Mouse (Mus musculus) G1E (cell line): ENCODE measurements at regions not wholly inside any gene's neighbourhood (a gene's known extent, or its start where the extent isn't known, plus 50 kb on each side); places are given as distances from the start of the nearest gene placed in this dataset.

Source experiments
- CTCF ChIP-seq: IDR thresholded peaks from 2 replicates; pipeline ENCODE4 v1.5.1; 2012; ENCODE audit warnings: low read depth, low read length, inconsistent platforms, mixed read lengths
- GATA1 ChIP-seq: IDR thresholded peaks from 2 replicates; pipeline ENCODE4 v1.6.1; 2012; ENCODE audit warnings: borderline replicate concordance, low read length, inconsistent platforms, mixed read lengths

DNA sequence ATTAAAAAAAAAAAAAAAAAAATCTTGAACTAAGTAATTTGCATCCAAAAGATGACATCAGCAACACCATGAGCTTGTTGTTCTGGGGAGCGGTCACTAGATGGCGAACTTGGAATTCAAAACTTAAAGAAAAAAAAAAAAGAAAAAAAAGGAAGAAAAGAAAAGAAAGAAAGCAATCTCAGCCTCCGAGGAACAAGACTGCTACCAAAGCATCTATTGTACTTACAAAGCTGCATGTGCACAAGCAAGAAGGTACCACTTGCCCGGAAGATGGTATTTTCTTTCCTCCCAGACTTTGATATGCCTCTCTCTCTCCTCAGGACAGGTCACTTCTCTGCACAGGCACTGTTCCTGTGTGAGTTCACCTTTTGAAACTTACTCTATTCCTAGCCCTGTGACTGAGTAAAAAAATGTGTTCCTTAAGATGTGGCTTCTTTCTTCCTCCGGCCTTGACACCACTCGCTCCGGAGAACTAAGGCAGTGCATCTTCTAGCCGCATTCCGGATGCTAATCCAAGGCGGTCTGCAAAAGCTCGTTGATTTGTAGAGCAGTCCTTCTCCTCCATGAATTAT lies 114.2 kb upstream of the Veph1 start:
- TF ChIP-seq GATA1 (no peak), CTCF (no peak)
